Mouse (Mus musculus) liver, adult 2 months (tissue): Measurements from ENCODE around the gene Rsrc1.

ENCODE experiments used
- CTCF ChIP-seq: fragments of 200-500 bp; IDR thresholded peaks from 2 replicates; pipeline ENCODE4 v1.5.1; 2011; ENCODE audit warnings: low read depth, low read length, control low read depth
- POLR2A ChIP-seq: fragments of 200-500 bp; IDR thresholded peaks from 2 replicates; pipeline ENCODE4 v1.6.1; 2011; ENCODE audit warnings: low read length, control low read depth; ENCODE audit not compliant: insufficient read depth; ENCODE audit errors: extremely low read depth

DNA sequence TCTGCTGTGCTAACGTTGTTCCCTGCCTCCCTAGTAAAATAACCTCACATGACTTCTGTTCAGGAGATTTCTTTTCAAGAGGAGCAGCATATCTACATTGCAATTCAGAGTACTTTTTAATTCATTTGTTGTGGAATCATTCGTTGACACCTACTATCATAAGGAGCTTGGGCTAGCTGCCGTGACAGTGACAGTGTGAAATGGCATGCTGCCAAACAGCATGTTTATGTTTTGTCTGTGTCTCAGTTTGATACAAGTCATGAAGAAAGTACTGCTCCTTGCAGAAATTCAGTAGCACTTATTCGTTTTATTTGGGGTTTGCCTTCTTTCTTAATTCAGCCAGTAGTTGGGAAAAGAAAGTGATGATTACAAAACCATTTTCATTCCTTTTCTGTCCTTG, 303.7 kb downstream of the Rsrc1 start:
- no peak for TF ChIP-seq CTCF
- no peak for TF ChIP-seq POLR2A
